Mouse (Mus musculus) regulatory T cell (primary cell): ENCODE results near the gene Myoz1.

Experiments
- in situ Hi-C: fragments of 300-600 bp; cut with MboI, MseI; formaldehyde crosslinking; loops from one replicate; pipeline ENCODE4 v1.15.1; 2025; ENCODE audit warnings: high pct_unique_total_duplicates

Myoz1 gene

DNA sequence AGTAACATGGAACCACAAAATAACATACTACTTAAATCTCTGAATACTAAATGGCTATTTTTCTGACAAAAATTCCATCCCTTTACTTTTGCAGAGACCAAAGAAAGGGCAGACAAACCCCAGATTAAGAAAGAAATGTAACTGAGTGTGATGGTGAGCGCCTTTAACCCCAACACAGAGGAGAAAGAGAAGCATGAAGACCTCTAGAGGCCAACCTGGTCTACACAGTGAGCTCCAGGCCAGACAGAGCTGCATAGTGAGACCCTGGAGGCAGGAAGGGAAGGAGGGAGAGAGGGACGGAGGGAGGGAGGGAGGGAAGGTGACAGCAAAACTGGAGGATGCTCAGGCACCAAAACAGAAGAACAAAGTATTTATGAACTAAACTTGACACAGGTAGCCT, 56.1 kb downstream of the Myoz1 start:
- in situ Hi-C loops, result no loop called here

DNA sequence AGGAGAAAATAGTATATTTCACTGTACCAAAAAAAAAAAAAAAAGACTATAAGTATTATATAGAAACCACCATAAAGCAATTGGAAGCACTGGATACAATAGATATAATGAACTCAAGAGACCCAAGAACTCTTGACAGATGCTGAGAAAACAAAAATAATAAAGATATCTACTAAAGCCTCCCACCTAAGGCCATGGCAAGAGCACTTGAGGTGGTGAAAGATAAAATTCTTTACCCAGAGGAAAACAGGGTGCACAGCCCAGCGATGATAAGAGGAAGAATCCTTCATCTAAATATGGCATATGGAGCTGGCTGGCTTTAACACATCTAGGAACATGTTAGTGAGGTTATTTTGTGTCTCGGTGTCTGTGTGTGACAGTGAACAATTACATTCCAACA, 56.8 kb downstream of the Myoz1 start:
- in situ Hi-C loops, result no loop called here
